Mouse (Mus musculus) layer of hippocampus, adult 6 months (tissue): Measurements from ENCODE around the gene Plxna3. TPM values are rescaled to one million over a fixed set of nuclear protein-coding genes. Genes with fewer than 3 reads are reported as not detected.

Experiments
- long read RNA-seq, 2 experiments: library from polyadenylated mRNA; unstranded; transcript quantifications; one replicate each; pipeline ENCODE4 v2.0.0; 2019 to 2020
- microRNA-seq: library from miRNA; unstranded; fragments of <30 nt; microRNA quantifications from one replicate; pipeline ENCODE4 v1.2.0, GENCODE M21; 2020
- polyA plus RNA-seq: library from polyadenylated mRNA; unstranded; fragments of <200 nt; fragmentation: Nextera tagmentation; gene quantifications from 2 replicates; pipeline ENCODE4 v1.2.3, GENCODE M21; 2021

Gene Plxna3
- 1.3 and 1.4 TPM in 2 replicates for polyA plus RNA-seq
- long read RNA-seq, experiment 1: 0 reads
- long read RNA-seq, experiment 2, full-length matches to known transcripts: 1 of 13 reads
- long read RNA-seq, experiment 2, partial matches to known transcripts: 10 of 13 reads
- long read RNA-seq, experiment 2, other reads (novel, unspliced or antisense): 2 of 13 reads

GRCm38 (mm10) chrX:74328725-74329161, at the start of gene Plxna3:
Gene Plxna3, plus strand, starts transcription at chrX:74329066.

GRCm38 (mm10) chrX:74281732-74282394, 47.0 kb upstream of the Plxna3 start, which contains the start of the genes Taz and Dnase1l1:
Gene Taz, plus strand, starts transcription at chrX:74281912.
Gene Dnase1l1, minus strand, starts transcription at chrX:74282337.

GRCm38 (mm10) chrX:74296538-74297448, 32.1 kb upstream of the Plxna3 start, which contains the start of gene Atp6ap1:
Gene Atp6ap1, plus strand, starts transcription at chrX:74297097.

GRCm38 (mm10) chrX:74304867-74305700, 23.8 kb upstream of the Plxna3 start, which contains the start of gene Gdi1:
Gene Gdi1, plus strand, starts transcription at chrX:74304998.

GRCm38 (mm10) chrX:74312540-74313464, 16.1 kb upstream of the Plxna3 start, which contains the start of gene Fam50a:
Gene Fam50a, plus strand, starts transcription at chrX:74313033.

GRCm38 (mm10) chrX:74353467-74353770, 24.6 kb downstream of the Plxna3 start, which contains the start of gene Lage3:
Gene Lage3, minus strand, starts transcription at chrX:74353618.

GRCm38 (mm10) chrX:74372888-74373549, 44.2 kb downstream of the Plxna3 start, which contains the start of the genes Ubl4a and Slc10a3:
Gene Ubl4a, minus strand, starts transcription at chrX:74373218.
Gene Slc10a3, minus strand, starts transcription at chrX:74373349.

GRCm38 (mm10) chrX:74392535-74393443, 63.9 kb downstream of the Plxna3 start, which contains the start of the genes Fam3a and Ikbkg:
Gene Fam3a, minus strand, starts transcription at chrX:74393272.
Gene Ikbkg, plus strand, starts transcription at chrX:74393290.

Small RNA genes within 50 kb of the gene (microRNA-seq; reads per million reads assigned to microRNA genes)
- not detected for gene Mir7092

Other genes starting within 250 kb of the Plxna3 start
- 0.41 and 0.55 TPM in 2 replicates for gene Opn1mw, start 201.6 kb upstream of the Plxna3 start, polyA plus RNA-seq
- 6.5 and 6.8 TPM in 2 replicates for gene Mecp2, start 193.7 kb upstream of the Plxna3 start, polyA plus RNA-seq
- gene Tex28, start 161.2 kb upstream of the Plxna3 start, polyA plus RNA-seq: not detected in 2 replicates
- gene Tktl1, start 151.8 kb upstream of the Plxna3 start, polyA plus RNA-seq: not detected in 2 replicates
- gene Flna, start 79.2 kb upstream of the Plxna3 start, polyA plus RNA-seq: 2.1 and 4.3 TPM in 2 replicates
- 7.1 and 8.8 TPM in 2 replicates for gene Emd, start 74.4 kb upstream of the Plxna3 start, polyA plus RNA-seq
- gene Rpl10, start 58.3 kb upstream of the Plxna3 start, polyA plus RNA-seq: 1,201 and 1,311 TPM in 2 replicates
- gene Taz, start 47.2 kb upstream of the Plxna3 start, polyA plus RNA-seq: 29.8 and 29.9 TPM in 2 replicates
- gene Dnase1l1, start 46.7 kb upstream of the Plxna3 start, polyA plus RNA-seq: 1.7 and 2.5 TPM in 2 replicates
- gene Atp6ap1, start 32.0 kb upstream of the Plxna3 start, polyA plus RNA-seq: 140 and 145 TPM in 2 replicates
- 178 and 191 TPM in 2 replicates for gene Gdi1, start 24.1 kb upstream of the Plxna3 start, polyA plus RNA-seq
- gene Fam50a, start 16.0 kb upstream of the Plxna3 start, polyA plus RNA-seq: 23.2 and 25.5 TPM in 2 replicates
- 44.3 and 46.1 TPM in 2 replicates for gene Lage3, start 24.6 kb downstream of the Plxna3 start, polyA plus RNA-seq
- 95.4 and 96.6 TPM in 2 replicates for gene Ubl4a, start 44.2 kb downstream of the Plxna3 start, polyA plus RNA-seq
- 4.0 and 4.5 TPM in 2 replicates for gene Slc10a3, start 44.3 kb downstream of the Plxna3 start, polyA plus RNA-seq
- gene Fam3a, start 64.2 kb downstream of the Plxna3 start, polyA plus RNA-seq: 20.2 and 22.8 TPM in 2 replicates
- gene Ikbkg, start 64.2 kb downstream of the Plxna3 start, polyA plus RNA-seq: 7.0 and 9.0 TPM in 2 replicates
- 19.0 and 19.5 TPM in 2 replicates for gene G6pdx, start 100.1 kb downstream of the Plxna3 start, polyA plus RNA-seq
- not detected in 2 replicates for gene Gm6880, start 152.3 kb downstream of the Plxna3 start, polyA plus RNA-seq
- not detected in 2 replicates for gene Olfr1326-ps1, start 245.8 kb downstream of the Plxna3 start, polyA plus RNA-seq